Mouse (Mus musculus) forebrain, embryonic 14.5 days (tissue): ENCODE measurements at regions not wholly inside any gene's neighbourhood (a gene's known extent, or its start where the extent isn't known, plus 50 kb on each side); places are given as distances from the start of the nearest gene placed in this dataset.

Experiments used
- ATAC-seq: fragments of 200-750 bp; cut with Nextera tagmentation; 2 replicates; pipeline ENCODE4 v1.8.0; 2017; ENCODE audit warnings: mild to moderate bottlenecking, moderate library complexity
- DNase-seq: peaks from one replicate; pipeline ENCODE4 v3.0.0-alpha.2; 2015; ENCODE audit warnings: low spot score
- H3K27ac ChIP-seq: fragments of 300-500 bp; sonication (generic); 2 replicates; pipeline ENCODE4 v1.5.1; 2014; ENCODE audit warnings: low read depth, mild to moderate bottlenecking, control low read depth, low read length, moderate library complexity
- H3K27me3 ChIP-seq: fragments of 300-500 bp; sonication (generic); replicated peaks from 2 replicates; pipeline ENCODE4 v1.6.1; 2014; ENCODE audit warnings: low read length, control low read depth, mixed read lengths; ENCODE audit not compliant: control insufficient read depth, insufficient read depth
- H3K36me3 ChIP-seq: fragments of 300-500 bp; sonication (generic); 2 replicates; pipeline ENCODE4 v1.6.1; 2014; ENCODE audit warnings: low read length, control low read depth; ENCODE audit not compliant: control insufficient read depth, insufficient read depth
- H3K4me1 ChIP-seq: fragments of 300-500 bp; sonication (generic); 2 replicates; pipeline ENCODE4 v1.6.1; 2014; ENCODE audit warnings: antibody characterized with exemption, low read length, control low read depth; ENCODE audit not compliant: control insufficient read depth, insufficient read depth
- H3K4me2 ChIP-seq: fragments of 300-500 bp; sonication (generic); 2 replicates; pipeline ENCODE4 v1.6.1; 2014; ENCODE audit warnings: mild to moderate bottlenecking, control low read depth, low read length
- H3K4me3 ChIP-seq: fragments of 300-500 bp; sonication (generic); 2 replicates; pipeline ENCODE4 v1.5.1; 2014; ENCODE audit warnings: low read depth, low read length, control low read depth
- H3K9ac ChIP-seq: fragments of 300-500 bp; sonication (generic); 2 replicates; pipeline ENCODE4 v1.6.1; 2014; ENCODE audit warnings: mild to moderate bottlenecking, low read length, control low read depth, moderate library complexity
- H3K9me3 ChIP-seq: fragments of 300-500 bp; sonication (generic); replicated peaks from 2 replicates; pipeline ENCODE4 v1.6.1; 2016; ENCODE audit warnings: low read length, control low read depth, mixed read lengths; ENCODE audit not compliant: control insufficient read depth
- WGBS: fragments of 180-500 bp; shearing (Covaris S2); extraction: QIAGEN DNeasy Blood & Tissue Kit; methylation state at CpG from one replicate; pipeline ENCODE4 v1.1.7; 2014; 5-methylcytosine and 5-hydroxymethylcytosine counted together

GRCm38 (mm10) chr2:71666927-71667326, 78.5 kb upstream of the Itga6 start:
- DNase-seq (no peak), ATAC-seq (no peak)
- H3K27ac ChIP-seq, result no peak overlapping the region
- no peak overlapping the region for H3K4me3 ChIP-seq
- no peak overlapping the region for H3K4me2 ChIP-seq
- H3K4me1 ChIP-seq, result no peaks in the 10 kb centered on the region
- no peaks in the 10 kb centered on the region for H3K27me3 ChIP-seq
- no peaks in the 10 kb centered on the region for H3K36me3 ChIP-seq
- H3K9me3 ChIP-seq, result no peaks in the 10 kb centered on the region
- H3K9ac ChIP-seq, result no peak overlapping the region
- 84% methylated on average over 2 of the region's 2 CpGs for WGBS

- H3K27me3 ChIP-seq, result no peaks in the 10 kb centered on the region
- no peak overlapping the region for H3K4me3 ChIP-seq
- no peaks in the 10 kb centered on the region for H3K9me3 ChIP-seq
- DNase-seq, result no peak
- H3K4me2 ChIP-seq, result no peak overlapping the region
- no peak overlapping the region for H3K27ac ChIP-seq
- no peaks in the 10 kb centered on the region for H3K4me1 ChIP-seq
- ATAC-seq, result no peak
- WGBS, result 95% methylated on average over 3 of the region's 3 CpGs
- no peaks in the 10 kb centered on the region for H3K36me3 ChIP-seq
- H3K9ac ChIP-seq, result no peak overlapping the region
These were observed 77.7 kb upstream of the Itga6 start for GRCm38 (mm10) chr2:71667746-71668145.

- H3K27ac ChIP-seq, result no peak overlapping the region
- H3K4me1 ChIP-seq, result no peaks in the 10 kb centered on the region
- 95% methylated on average over 6 of the region's 6 CpGs for WGBS
- H3K4me2 ChIP-seq, result no peak overlapping the region
- H3K36me3 ChIP-seq, result no peaks in the 10 kb centered on the region
- ATAC-seq (no peak), DNase-seq (no peak)
- no peak overlapping the region for H3K9ac ChIP-seq
- H3K27me3 ChIP-seq, result no peaks in the 10 kb centered on the region
- H3K9me3 ChIP-seq, result no peaks in the 10 kb centered on the region
- no peak overlapping the region for H3K4me3 ChIP-seq
These were observed 75.1 kb upstream of the Itga6 start for GRCm38 (mm10) chr2:71670228-71670790.

- no peak overlapping the region for H3K9ac ChIP-seq
- H3K27ac ChIP-seq, result no peak overlapping the region
- no peaks in the 10 kb centered on the region for H3K4me1 ChIP-seq
- no peak overlapping the region for H3K4me2 ChIP-seq
- 84% methylated on average over 4 of the region's 4 CpGs for WGBS
- no peaks in the 10 kb centered on the region for H3K9me3 ChIP-seq
- DNase-seq (no peak), ATAC-seq (no peak)
- H3K36me3 ChIP-seq, result no peaks in the 10 kb centered on the region
- H3K4me3 ChIP-seq, result no peak overlapping the region
- no peaks in the 10 kb centered on the region for H3K27me3 ChIP-seq
These were observed 74.5 kb upstream of the Itga6 start for GRCm38 (mm10) chr2:71670882-71671281.

GRCm38 (mm10) chr2:71673087-71673920, 72.1 kb upstream of the Itga6 start:
- H3K4me3 ChIP-seq, result no peak overlapping the region
- H3K9ac ChIP-seq, result no peak overlapping the region
- H3K27ac ChIP-seq, result no peak overlapping the region
- H3K9me3 ChIP-seq, result no peaks in the 10 kb centered on the region
- no peaks in the 10 kb centered on the region for H3K4me1 ChIP-seq
- ATAC-seq, result no peak
- no peak for DNase-seq
- H3K4me2 ChIP-seq, result no peak overlapping the region
- WGBS, result 80% methylated on average over 18 of the region's 18 CpGs
- H3K27me3 ChIP-seq, result no peaks in the 10 kb centered on the region
- H3K36me3 ChIP-seq, result no peaks in the 10 kb centered on the region

GRCm38 (mm10) chr2:71680746-71681145, 64.7 kb upstream of the Itga6 start:
- 45% methylated on average over 1 of the region's 1 CpGs for whole genome bisulfite sequencing
- Histone ChIP-seq H3K4me2 (no peak overlapping the region), H3K36me3 (no peaks in the 10 kb centered on the region), H3K9me3 (no peaks in the 10 kb centered on the region), H3K27me3 (no peaks in the 10 kb centered on the region), H3K4me1 (peaks cover 3% of the 10 kb centered on the region; the same call in 1 of the 2 replicates), H3K4me3 (no peak overlapping the region), H3K9ac (no peak overlapping the region), H3K27ac (no peak overlapping the region)
- no peak for ATAC-seq
- DNase-seq, result no peak

GRCm38 (mm10) chr2:71681148-71681547, 64.3 kb upstream of the Itga6 start:
- Histone ChIP-seq H3K9ac (no peak overlapping the region), H3K4me1 (peaks cover 3% of the 10 kb centered on the region; the same call in 1 of the 2 replicates), H3K27ac (no peak overlapping the region), H3K36me3 (no peaks in the 10 kb centered on the region), H3K4me2 (no peak overlapping the region), H3K27me3 (no peaks in the 10 kb centered on the region), H3K9me3 (no peaks in the 10 kb centered on the region), H3K4me3 (no peak overlapping the region)
- peak; percentile 30 for DNase-seq
- no peak for ATAC-seq
- 28% methylated on average over 4 of the region's 4 CpGs for WGBS

GRCm38 (mm10) chr2:71683375-71683774, 62.0 kb upstream of the Itga6 start:
- H3K9ac ChIP-seq, result no peak overlapping the region
- 36% methylated on average over 4 of the region's 4 CpGs for WGBS
- ATAC-seq (peak; percentile 74), DNase-seq (peak; percentile 73)
- peak overlapping the region; percentile 52; the same call in 1 of the 2 replicates for H3K27ac ChIP-seq
- no peak overlapping the region for H3K4me2 ChIP-seq
- peaks cover 3% of the 10 kb centered on the region; the same call in 1 of the 2 replicates for H3K4me1 ChIP-seq
- no peaks in the 10 kb centered on the region for H3K9me3 ChIP-seq
- no peak overlapping the region for H3K4me3 ChIP-seq
- no peaks in the 10 kb centered on the region for H3K27me3 ChIP-seq
- no peaks in the 10 kb centered on the region for H3K36me3 ChIP-seq

GRCm38 (mm10) chr2:71685239-71685638, 60.2 kb upstream of the Itga6 start:
- 89% methylated on average over 7 of the region's 7 CpGs for WGBS
- Histone ChIP-seq H3K36me3 (no peaks in the 10 kb centered on the region), H3K4me1 (peaks cover 5% of the 10 kb centered on the region), H3K4me3 (no peak overlapping the region), H3K27me3 (no peaks in the 10 kb centered on the region), H3K27ac (no peak overlapping the region), H3K9me3 (no peaks in the 10 kb centered on the region), H3K9ac (no peak overlapping the region), H3K4me2 (no peak overlapping the region)
- ATAC-seq (no peak), DNase-seq (no peak)
